Mouse (Mus musculus): Measurements from ENCODE around the gene Itk. TPM values are rescaled to one million over a fixed set of nuclear protein-coding genes. Genes with fewer than 3 reads are reported as not detected.
"Not testable (repeated sequence)": the region's sequence is repeated elsewhere in the genome, so short reads cannot be mapped to it uniquely, and the experiment has no call there.

Itk gene
- under 1 TPM; 0.17 to 0.28 TPM for total RNA-seq (2021)
- 0.03 and 0.11 TPM in 2 replicates for polyA plus RNA-seq (2012; rRNA removed)
- long read RNA-seq, result 0 reads

- no peak for DNase-seq
These were observed at the start of gene Itk for GRCm38 (mm10) chr11:46389336-46390117. Itk (minus strand) TSS chr11:46389515.

- peak; percentile 14 for DNase-seq
These were observed 48.2 kb upstream of the Itk start for GRCm38 (mm10) chr11:46437459-46438000.

- DNase-seq, result peak; percentile 95
These were observed 47.6 kb upstream of the Itk start, which contains the start of gene Med7 for GRCm38 (mm10) chr11:46436760-46437458. Med7 (plus strand) TSS chr11:46436925.

- no peak for DNase-seq
These were observed 46.0 kb upstream of the Itk start for GRCm38 (mm10) chr11:46435363-46435762.

- peak; percentile 72 for DNase-seq
These were observed 41.8 kb upstream of the Itk start for GRCm38 (mm10) chr11:46431129-46431528.

- DNase-seq, result no peak
These were observed 40.8 kb upstream of the Itk start for GRCm38 (mm10) chr11:46430123-46430522.

GRCm38 (mm10) chr11:46428131-46428530, 38.8 kb upstream of the Itk start:
- not testable (repeated sequence) for DNase-seq

GRCm38 (mm10) chr11:46421086-46421888, 32.0 kb upstream of the Itk start:
- no peak for DNase-seq

GRCm38 (mm10) chr11:46418860-46419259, 29.5 kb upstream of the Itk start:
- DNase-seq, result no peak

- DNase-seq, result no peak
These were observed 29.1 kb upstream of the Itk start for GRCm38 (mm10) chr11:46418438-46418837.

GRCm38 (mm10) chr11:46410018-46410563, 20.8 kb upstream of the Itk start:
- no peak for DNase-seq

- no peak for DNase-seq
These were observed 17.4 kb upstream of the Itk start for GRCm38 (mm10) chr11:46406721-46407120.

- DNase-seq, result no peak
These were observed 15.7 kb upstream of the Itk start for GRCm38 (mm10) chr11:46404986-46405385.

GRCm38 (mm10) chr11:46401555-46401954, 12.2 kb upstream of the Itk start:
- no peak for DNase-seq

GRCm38 (mm10) chr11:46398933-46399383, 9.6 kb upstream of the Itk start:
- DNase-seq, result no peak

GRCm38 (mm10) chr11:46398473-46398872, 9.2 kb upstream of the Itk start:
- no peak for DNase-seq

- no peak for DNase-seq
These were observed 8.6 kb upstream of the Itk start for GRCm38 (mm10) chr11:46397900-46398299.

GRCm38 (mm10) chr11:46396860-46397179, 7.5 kb upstream of the Itk start:
- no peak for DNase-seq

- no peak for DNase-seq
These were observed 7.0 kb upstream of the Itk start, which contains the start of gene Fam71b for GRCm38 (mm10) chr11:46396167-46396859. Fam71b (plus strand) TSS chr11:46396559.

GRCm38 (mm10) chr11:46395698-46396097, 6.4 kb upstream of the Itk start:
- DNase-seq, result no peak

GRCm38 (mm10) chr11:46395088-46395487, 5.8 kb upstream of the Itk start:
- no peak for DNase-seq
